Mouse (Mus musculus) ES-Bruce4 (cell line): ENCODE measurements around the gene Hsd17b11. TPM values are rescaled to one million over a fixed set of nuclear protein-coding genes. Genes with fewer than 3 reads are reported as not detected.

Source experiments
- H3K27ac ChIP-seq: 2 replicates; pipeline ENCODE4 v1.5.1; 2012; ENCODE audit warnings: low read length, inconsistent platforms; ENCODE audit not compliant: insufficient read depth
- H3K27me3 ChIP-seq: 2 replicates; pipeline ENCODE4 v1.6.1; 2012; ENCODE audit warnings: mild to moderate bottlenecking, low read length, inconsistent platforms; ENCODE audit not compliant: control insufficient read depth, poor library complexity, insufficient read depth, severe bottlenecking
- H3K36me3 ChIP-seq: 2 replicates; pipeline ENCODE4 v1.6.1; 2012; ENCODE audit warnings: inconsistent platforms, mild to moderate bottlenecking, low read length, moderate library complexity; ENCODE audit not compliant: control insufficient read depth, poor library complexity, insufficient read depth, severe bottlenecking
- H3K4me1 ChIP-seq: one replicate; pipeline ENCODE4 v1.8.1; 2011; ENCODE audit warnings: low read length; ENCODE audit not compliant: control insufficient read depth, insufficient read depth
- H3K4me3 ChIP-seq: 2 replicates; pipeline ENCODE4 v1.5.1; 2011; ENCODE audit warnings: low read depth, mild to moderate bottlenecking, low read length
- H3K9ac ChIP-seq: 2 replicates; pipeline ENCODE4 v1.6.1; 2012; ENCODE audit warnings: low read depth, mild to moderate bottlenecking, inconsistent platforms; ENCODE audit not compliant: poor library complexity, severe bottlenecking
- H3K9me3 ChIP-seq: replicated peaks from 2 replicates; pipeline ENCODE4 v1.6.1; 2012; ENCODE audit warnings: mild to moderate bottlenecking, low read length, inconsistent platforms; ENCODE audit not compliant: control insufficient read depth, poor library complexity, insufficient read depth, severe bottlenecking
- CTCF ChIP-seq: IDR thresholded peaks from one replicate; pipeline ENCODE4 v1.8.1; 2011; ENCODE audit warnings: low read depth, low read length
- EP300 ChIP-seq: IDR thresholded peaks from 2 replicates; pipeline ENCODE4 v1.6.1; 2011; ENCODE audit warnings: low read depth, low read length; ENCODE audit not compliant: insufficient read depth
- POLR2A ChIP-seq: IDR thresholded peaks from one replicate; pipeline ENCODE4 v1.8.1; 2011; ENCODE audit warnings: low read length; ENCODE audit not compliant: insufficient read depth
- polyA plus RNA-seq: library from polyadenylated mRNA; stranded (reverse); fragments of >200 nt; gene quantifications from 2 replicates; pipeline ENCODE4 v1.2.4, GENCODE M21; 2011; ENCODE audit warnings: low read depth; ENCODE audit not compliant: missing spikeins, insufficient read depth, insufficient read length

Hsd17b11 gene
- polyA plus RNA-seq, 1 experiment: 25.3 TPM

DNA sequence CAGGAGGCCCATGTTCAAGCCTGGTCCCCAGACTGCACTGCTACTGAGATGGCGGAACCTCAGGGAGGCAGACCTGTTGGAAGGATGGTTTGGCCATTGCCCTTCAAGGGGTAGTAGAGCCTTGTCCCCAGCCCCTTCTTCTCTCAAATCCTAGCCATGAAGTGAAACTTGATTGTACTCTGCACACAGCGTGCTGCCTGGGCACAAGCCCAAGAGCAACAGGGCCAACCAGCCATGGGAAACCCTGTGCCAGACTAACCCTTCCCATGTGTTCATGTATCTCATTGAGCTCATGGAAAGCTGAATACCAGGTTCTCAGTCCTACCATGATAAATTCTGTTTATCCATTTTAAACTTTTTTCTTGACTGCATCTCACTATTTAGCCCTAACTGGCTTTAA, 21.2 kb upstream of the Hsd17b11 start:
- TF ChIP-seq CTCF (no peak), POLR2A (no peak), EP300 (no peak)
- no peak overlapping the region for H3K27ac ChIP-seq
- H3K9ac ChIP-seq: no peak overlapping the region
- H3K36me3 ChIP-seq: no peaks in the 10 kb centered on the region
- no peaks in the 10 kb centered on the region for H3K9me3 ChIP-seq
- no peaks in the 10 kb centered on the region for H3K27me3 ChIP-seq
- no peaks in the 10 kb centered on the region for H3K4me1 ChIP-seq
- no peak overlapping the region for H3K4me3 ChIP-seq

- Histone ChIP-seq H3K27ac (no peak overlapping the region), H3K27me3 (no peaks in the 10 kb centered on the region), H3K36me3 (no peaks in the 10 kb centered on the region), H3K4me3 (no peak overlapping the region), H3K4me1 (no peaks in the 10 kb centered on the region), H3K9ac (no peak overlapping the region), H3K9me3 (no peaks in the 10 kb centered on the region)
- TF ChIP-seq POLR2A (no peak), EP300 (no peak), CTCF (peak; percentile 13)
Measured at GRCm38 (mm10) chr5:104039154-104039932, 17.6 kb upstream of the Hsd17b11 start.

DNA sequence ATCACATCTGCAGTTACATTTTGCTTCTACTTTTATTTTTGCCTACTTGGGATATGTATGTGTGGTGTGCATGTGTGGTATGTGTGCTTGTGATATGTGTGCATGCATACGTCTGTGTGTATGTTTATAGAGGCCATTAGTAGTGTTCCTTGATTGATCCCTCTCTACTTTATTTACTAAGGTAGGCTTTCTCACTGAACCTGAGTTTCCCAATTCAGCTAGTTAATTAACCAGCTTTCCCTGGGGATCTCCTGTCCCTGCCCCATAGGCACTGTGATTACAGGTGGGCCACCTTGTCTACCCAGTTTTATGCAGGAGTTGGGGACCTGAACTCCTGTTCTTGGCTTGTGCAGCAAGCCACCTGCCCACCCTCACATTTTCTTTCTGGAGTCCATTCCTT, 15.0 kb upstream of the Hsd17b11 start:
- no peak for TF ChIP-seq POLR2A
- no peak for TF ChIP-seq EP300
- no peak for TF ChIP-seq CTCF
- Histone ChIP-seq H3K27me3 (no peaks in the 10 kb centered on the region), H3K9ac (no peak overlapping the region), H3K4me1 (no peaks in the 10 kb centered on the region), H3K27ac (no peak overlapping the region), H3K4me3 (no peak overlapping the region), H3K36me3 (no peaks in the 10 kb centered on the region), H3K9me3 (no peaks in the 10 kb centered on the region)

GRCm38 (mm10) chr5:104035824-104036223, 14.1 kb upstream of the Hsd17b11 start:
- no peak overlapping the region for H3K27ac ChIP-seq
- H3K9ac ChIP-seq: no peak overlapping the region
- H3K4me3 ChIP-seq: no peak overlapping the region
- peaks cover under 1% of the 10 kb centered on the region for H3K4me1 ChIP-seq
- no peaks in the 10 kb centered on the region for H3K27me3 ChIP-seq
- no peaks in the 10 kb centered on the region for H3K36me3 ChIP-seq
- H3K9me3 ChIP-seq: no peaks in the 10 kb centered on the region
- TF ChIP-seq CTCF (no peak), EP300 (no peak), POLR2A (no peak)

- H3K27ac ChIP-seq: no peak overlapping the region
- no peak overlapping the region for H3K4me3 ChIP-seq
- no peaks in the 10 kb centered on the region for H3K27me3 ChIP-seq
- H3K4me1 ChIP-seq: peaks cover 7% of the 10 kb centered on the region
- no peak for TF ChIP-seq POLR2A
- TF ChIP-seq CTCF: no peak
- no peak for TF ChIP-seq EP300
- no peak overlapping the region for H3K9ac ChIP-seq
- H3K36me3 ChIP-seq: no peaks in the 10 kb centered on the region
- H3K9me3 ChIP-seq: no peaks in the 10 kb centered on the region
Measured at GRCm38 (mm10) chr5:104035066-104035465, 13.3 kb upstream of the Hsd17b11 start.

DNA sequence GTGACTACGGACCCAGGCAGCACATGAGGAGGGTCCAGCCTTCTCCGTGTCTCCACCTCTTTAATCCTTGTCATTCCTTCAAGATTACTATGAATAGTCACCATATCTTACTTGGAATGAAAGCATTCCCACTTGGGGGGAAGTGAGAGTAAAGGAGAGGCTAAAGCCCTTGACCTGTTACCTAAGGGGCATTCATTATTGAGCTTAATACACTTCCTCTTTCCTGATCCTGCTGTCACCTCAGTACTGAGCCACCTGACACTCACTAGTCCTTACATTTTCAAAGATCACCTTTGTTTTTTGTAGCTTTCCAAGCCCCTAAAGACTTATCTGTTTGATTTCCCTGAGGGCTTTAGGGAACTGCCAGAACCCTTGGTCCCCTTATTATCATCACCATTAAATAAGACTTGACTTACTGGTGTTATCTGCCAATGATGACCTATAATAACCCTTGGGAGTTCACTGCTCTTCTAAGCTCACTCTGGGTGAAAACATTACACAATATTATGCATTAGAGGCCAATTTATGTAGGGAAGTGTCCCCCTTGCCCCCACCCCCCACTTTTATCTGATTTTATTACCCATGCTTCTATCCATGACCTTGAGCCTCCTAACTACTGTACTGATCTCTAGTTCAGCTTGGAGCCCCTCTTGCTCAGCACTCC, 10.8 kb upstream of the Hsd17b11 start:
- Histone ChIP-seq H3K4me3 (no peak overlapping the region), H3K9me3 (no peaks in the 10 kb centered on the region), H3K9ac (no peak overlapping the region), H3K27me3 (no peaks in the 10 kb centered on the region), H3K4me1 (peaks cover 7% of the 10 kb centered on the region), H3K36me3 (no peaks in the 10 kb centered on the region), H3K27ac (no peak overlapping the region)
- no peak for TF ChIP-seq CTCF
- no peak for TF ChIP-seq POLR2A
- no peak for TF ChIP-seq EP300
